Mouse (Mus musculus): ENCODE measurements around the gene Ets2. TPM values are rescaled to one million over a fixed set of nuclear protein-coding genes. Genes with fewer than 3 reads are reported as not detected.

Gene Ets2
- 32.0 and 33.2 TPM in 2 replicates for polyA plus RNA-seq (2015; fragmentation: Nextera tagmentation; extraction: Ambion mirVana)

DNA sequence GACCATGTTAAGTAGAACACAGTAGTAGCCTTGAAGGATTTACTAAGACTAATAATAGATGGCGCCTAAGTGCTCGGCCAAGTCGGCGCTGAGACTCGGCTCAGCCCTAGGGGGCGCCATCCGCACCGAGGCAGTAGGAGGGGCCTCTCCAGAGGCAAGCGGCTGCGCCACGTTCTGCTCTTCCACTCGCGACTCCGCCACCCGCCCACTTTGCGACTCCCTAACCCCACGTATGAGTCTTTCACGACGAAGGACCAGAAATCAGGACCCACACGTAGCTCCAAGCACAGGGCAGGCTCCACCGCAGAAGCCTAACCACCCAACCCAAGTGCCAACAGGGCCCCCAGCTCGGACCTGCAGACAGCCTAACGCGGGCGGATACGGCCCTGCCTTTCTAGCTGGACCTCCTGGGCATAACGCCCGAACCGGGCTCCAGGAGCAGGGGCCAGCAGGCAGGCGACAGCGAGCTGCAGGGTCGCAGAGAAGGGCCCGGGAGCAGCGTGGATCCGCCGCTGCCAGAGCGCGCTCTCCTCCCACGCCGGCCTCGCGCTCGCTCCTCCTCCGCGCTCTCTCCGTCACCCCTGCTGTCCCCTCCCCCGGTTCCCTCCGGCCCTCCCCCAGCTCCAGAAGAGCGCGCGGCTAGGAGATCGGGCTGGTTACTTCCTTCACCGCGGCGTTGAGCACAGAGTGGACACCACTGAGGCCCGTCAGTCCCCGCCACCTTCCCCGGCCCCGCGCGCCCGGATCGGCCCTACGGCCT is at the start of gene Ets2:
Ets2 (plus strand) TSS at position 274 of the 760 bp plus-strand sequence.

Other genes with a start within 250 kb of the Ets2 start
- gene Erg, start 115.5 kb upstream of the Ets2 start, polyA plus RNA-seq (2015; fragmentation: Nextera tagmentation; extraction: Ambion mirVana), result 3.6 and 4.0 TPM in 2 replicates